Mouse (Mus musculus) layer of hippocampus, adult 18-20 months (tissue): ENCODE measurements around the gene Wwox. TPM values are rescaled to one million over a fixed set of nuclear protein-coding genes. Genes with fewer than 3 reads are reported as not detected.

ENCODE experiments used
- DNase-seq, 2 experiments: peaks; one replicate each; pipeline ENCODE4 v3.0.0; 2022; ENCODE audit warnings: low spot score in 2 of 2
- total RNA-seq, 2 experiments: library from RNA; stranded (reverse); gene quantifications; 2 replicates each; pipeline ENCODE4 v1.2.3; 2021

Gene Wwox
- total RNA-seq, 2 experiments from 2014 or later = 14.9 to 15.3 TPM

DNA sequence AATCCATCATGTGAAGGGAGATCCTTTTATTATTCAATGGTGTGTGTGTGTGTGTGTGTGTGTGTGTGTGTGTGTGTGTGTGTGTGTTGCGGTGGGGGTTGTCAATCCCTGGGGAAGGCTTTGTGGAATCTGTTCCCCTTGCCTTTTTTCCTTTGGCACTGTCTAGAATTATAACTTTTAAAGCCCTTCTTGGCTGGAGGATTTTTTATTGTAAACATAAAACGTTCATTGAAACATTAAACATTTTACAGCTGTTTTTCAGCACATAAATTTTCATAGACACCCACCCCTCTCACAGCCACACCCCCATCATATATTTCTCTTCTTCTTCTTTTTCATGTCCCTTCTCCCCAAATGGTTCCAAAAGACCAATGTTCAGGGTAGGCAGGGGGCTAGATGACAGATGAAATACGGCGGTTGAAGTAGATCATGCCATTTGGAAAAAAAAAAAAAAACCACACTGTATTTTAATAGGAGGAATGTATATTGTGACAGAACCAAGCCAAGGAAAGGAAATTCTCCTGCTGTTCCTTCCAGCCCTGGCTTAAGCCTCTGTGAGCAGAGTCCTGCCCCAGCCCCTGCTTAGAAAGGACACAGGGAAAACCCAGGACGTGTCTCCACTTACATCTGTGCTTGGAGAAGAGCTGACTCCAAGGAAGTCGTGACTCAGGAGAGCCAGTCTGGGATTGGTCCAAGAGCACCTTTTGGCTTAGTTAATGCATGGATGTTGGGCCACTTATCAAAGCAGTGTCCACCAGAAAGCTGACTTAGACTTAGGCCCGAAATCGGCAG, 517.1 kb downstream of the Wwox start:
- DNase-seq = no peak

DNA sequence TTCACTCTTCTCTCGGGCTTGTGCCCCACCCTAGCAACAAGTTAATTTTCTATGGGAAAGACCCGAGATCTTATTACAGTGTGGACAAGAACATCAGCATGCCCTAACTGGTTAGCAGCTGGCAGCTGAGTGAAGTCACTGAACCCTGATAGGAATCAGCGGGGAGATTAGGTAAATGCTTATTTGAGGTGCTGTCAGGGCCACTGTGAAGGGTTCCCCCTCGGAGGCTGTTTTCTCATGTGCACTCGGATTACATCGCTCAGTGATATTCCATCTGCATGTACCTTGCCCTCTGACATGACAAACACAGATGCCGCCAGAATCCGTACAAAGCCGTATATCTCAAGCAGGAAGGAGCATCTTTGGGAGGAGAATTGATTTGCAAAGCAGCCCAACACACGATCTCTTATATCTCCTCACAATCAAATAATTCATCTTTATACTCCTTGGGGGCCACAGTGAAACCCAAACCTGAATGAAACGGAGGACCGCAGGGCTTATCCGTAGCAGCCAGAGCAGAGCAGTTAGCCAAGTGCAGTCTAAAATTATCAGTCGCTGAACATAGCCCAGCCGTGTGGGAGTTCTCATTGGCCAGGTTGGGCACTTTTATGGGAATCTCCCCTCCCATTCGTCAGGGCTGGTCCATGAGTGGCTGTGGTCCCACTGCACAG, 519.1 kb downstream of the Wwox start:
- DNase-seq = no peak

DNA sequence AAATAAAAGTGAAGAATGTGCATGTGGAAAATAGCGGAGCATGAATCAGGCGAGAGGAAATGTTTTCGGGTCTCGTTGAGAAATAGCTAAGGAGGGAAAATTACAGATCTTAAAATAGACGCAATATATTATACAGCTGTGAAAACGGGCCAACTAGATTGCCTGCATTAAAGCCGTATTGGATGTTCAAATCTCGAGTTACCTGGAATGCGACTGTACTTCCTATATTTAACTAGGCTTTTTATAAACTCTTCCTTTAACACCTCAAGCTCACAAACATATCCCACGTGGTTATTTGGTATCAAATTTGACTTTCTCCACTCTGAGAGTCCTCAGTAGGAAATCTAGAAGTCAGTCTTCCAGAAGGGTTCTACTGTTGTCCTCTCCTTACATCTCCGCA, 520.0 kb downstream of the Wwox start:
- no peak for DNase-seq

DNA sequence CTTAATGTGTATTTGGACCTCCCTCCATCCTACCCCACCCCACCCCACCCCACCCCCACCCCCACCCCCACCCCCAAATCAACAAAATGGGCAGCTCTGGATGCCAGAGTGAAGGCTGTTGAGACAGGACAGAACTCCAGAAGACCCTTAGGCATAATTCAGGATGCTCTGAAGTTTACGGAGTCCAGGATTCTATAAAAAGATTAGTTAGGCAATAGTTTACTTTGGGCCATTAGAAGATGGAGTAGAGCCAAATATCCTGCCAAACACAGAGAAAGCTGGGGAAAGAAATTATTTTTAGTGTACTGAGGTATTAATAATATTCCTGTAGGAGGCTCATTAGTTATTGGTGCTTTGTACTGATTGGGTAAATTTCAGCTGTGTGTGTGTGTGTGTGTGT, 523.0 kb downstream of the Wwox start:
- no peak for DNase-seq

DNA sequence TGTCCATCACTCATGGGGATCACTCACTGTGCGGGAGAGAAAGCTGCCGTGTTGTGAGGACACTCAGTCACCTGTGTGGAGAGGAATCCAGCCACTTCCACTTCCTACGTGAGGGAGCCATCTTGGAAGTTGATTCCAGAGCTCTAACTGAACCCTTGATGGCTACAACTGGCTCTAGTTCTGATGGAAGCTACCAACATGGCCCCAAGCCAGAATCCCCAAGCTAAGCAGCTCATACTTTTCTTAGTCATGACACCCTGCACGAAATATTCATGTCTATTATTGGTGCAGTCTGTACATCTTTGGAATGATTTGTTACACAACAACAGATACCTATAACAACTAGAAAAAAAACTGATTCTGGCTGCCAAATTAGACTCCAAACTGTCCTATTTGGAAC, 523.8 kb downstream of the Wwox start:
- no peak for DNase-seq

DNA sequence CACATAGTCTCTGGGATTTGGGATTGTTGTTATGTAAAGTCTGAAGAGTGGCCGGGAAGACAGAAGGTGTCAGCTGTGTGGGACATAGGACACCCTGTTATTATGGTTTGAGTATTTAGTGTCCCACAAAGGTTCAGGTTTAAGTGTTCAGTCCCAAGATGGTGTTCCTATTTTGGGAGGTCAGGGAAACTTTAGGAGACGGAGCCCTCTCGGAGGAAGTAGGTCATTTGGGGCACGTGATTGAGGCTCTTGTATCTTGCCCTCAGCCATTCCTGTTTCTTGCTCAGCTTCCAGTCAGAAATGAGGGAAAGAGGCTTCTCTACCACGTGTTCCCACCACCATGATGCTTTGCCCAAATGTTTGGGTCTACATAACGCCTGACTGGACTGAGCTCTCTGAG, 524.8 kb downstream of the Wwox start:
- DNase-seq = no peak

DNA sequence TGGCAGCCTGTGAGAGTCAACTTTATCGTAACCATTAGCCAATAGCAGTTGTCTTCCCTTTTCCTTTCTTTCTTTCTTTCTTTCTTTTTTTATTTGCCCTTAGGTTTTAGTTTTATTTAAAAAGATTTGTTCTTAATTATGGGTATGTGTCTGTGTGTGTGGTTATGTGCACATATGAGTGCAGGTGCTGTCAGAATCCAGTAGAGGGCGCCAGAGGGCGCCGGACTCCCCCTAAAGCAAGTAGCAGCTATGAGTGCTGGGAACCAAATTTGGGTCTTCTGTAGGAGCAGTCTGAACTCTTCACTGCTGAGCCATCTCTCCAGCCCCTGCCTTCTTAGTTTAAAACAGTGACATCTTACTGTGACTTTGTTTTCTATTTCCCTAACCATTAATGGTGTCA, 529.4 kb downstream of the Wwox start:
- DNase-seq = no peak

DNA sequence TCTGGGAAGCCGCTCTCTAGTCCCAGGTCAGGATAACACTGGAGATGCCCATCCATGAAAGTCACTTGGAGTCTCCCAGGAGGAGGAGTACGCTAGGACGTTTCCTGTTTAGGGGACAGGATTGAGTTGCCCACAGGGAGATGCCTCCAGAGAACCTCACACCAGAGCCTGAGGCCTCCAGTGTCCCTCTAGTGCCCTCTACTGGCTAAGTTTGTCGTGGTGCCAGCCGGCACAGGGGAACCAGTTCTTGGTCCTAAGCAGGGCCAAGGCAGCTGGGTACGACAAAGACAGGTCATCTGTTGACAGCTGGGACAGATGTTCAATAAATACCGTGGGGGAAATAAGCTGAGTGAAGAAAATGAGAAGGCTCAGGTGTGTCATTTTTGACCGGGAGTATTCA, 531.9 kb downstream of the Wwox start:
- peak; percentile 56 to 81 for DNase-seq

DNA sequence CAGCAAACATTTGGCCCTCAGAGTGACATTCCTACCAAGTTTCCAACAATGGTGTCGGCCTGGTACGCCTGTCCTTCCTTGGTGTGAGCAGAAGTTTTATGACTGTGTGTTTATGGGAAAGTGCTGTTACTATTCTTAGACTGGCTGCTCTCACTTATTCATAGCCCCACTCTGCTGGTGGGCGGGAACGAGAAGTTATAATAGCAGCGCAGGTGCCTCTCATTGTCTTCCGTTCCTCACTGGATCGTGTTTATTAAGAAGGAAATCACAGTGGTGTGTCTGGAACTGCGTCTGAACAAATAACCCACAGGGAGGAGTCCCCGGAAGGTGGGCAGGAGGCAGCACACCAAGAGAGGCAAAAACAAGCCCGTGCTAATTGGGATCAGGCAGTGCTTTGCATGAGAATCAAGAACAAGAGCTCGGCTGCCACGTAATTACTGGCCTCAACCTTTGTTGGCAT, 533.6 kb downstream of the Wwox start:
- DNase-seq = no peak

DNA sequence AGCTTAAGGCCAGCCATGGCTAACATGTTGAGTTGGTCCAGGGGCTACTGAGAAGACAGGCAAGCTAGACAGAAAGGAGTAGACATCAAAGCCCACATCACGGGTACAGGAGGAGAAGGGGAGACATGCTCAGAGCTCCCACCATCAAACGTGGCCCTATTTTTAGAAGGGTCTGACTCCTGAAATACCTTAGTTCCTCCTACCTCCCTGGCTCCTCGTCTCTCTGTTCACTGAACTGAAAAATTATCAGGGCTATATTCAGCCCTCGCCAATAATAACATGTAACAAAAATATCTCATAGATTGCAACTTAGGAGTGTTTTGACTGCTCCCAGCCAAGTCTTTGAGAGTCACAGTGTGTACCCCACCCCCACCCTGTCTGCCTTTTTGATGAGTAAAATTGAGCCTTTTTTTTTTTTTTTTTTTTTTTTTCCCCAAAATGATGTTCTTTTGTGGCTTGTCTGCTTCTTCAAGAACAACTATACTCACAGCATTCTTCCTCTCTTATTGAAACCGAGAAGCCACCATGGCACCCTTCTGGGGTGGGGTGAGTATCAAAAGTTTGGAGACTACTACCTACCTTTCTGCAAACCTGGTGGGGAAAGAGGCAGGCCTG, 535.0 kb downstream of the Wwox start:
- DNase-seq = no peak

DNA sequence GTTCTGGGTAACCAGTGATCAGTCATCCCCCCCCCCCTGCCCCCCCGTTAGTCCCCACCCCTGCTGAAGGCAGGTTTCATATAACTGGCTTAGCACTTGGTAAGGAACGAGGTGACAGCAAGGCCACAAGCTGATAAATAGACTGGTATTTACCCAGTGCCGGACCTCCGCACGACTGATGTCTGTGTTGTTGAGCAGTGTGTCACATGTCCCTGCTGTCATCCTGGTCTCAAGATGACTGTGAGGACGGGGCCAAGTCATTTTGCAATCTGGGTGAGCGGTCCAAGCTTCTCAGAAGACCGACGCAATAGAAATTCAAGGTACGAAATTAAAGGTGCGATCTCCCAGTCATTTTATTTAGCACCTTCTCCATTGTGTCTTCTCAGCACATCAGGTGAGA, 538.3 kb downstream of the Wwox start:
- no peak for DNase-seq

DNA sequence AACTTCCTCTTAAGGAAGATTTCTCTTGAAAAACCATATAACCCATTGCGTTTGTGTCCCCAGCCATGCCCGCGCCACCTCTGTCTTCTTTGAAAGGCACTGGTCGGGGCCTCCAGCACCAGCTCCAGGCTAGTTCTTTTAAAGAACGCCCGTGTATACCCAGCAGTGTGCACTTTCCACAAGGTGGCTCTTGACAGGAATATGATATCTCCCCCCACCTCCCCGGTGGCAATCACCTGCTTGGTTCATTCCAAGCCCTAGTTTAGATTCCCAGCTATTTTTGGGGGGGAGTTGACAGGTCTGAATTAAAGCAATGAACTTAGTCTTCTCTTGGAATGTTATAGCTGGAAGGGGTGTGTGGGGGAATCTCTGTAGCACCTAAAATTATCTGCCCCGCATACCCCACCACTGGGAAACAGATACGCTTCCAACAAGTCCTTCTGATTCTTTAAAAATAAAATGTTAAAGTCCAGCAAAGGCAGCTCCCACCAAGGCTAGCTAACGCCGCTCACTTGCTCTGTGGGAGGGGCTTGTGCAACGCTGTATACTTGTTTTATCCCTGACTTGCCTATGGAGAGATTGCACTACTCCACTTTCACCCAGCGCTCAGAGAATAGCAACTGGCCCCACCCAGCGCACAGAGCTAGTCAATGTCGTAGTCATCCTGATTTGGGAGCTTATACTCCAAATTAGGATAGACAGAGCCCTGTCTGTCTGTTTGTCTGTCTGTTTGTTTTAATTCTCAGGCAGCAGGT, 538.9 kb downstream of the Wwox start:
- DNase-seq = no peak

DNA sequence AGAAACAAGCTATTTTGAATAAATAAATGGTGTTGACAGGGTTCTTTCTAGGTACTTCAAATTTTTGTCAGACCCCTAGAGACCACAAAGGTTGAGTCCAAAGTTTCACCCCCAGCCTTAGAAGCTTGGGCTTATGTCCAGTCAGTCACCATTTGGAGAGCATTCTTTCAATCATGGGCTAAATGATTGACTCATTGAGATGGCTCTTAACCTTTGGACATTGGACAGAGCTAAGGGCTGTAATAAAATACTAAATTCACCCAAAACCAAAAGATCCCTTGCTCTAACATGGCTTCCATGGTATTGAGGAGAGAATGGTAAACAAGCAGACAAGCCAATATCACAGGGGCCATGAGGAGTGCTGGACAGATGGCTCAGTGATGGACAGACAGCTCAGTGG, 540.2 kb downstream of the Wwox start:
- no peak for DNase-seq

DNA sequence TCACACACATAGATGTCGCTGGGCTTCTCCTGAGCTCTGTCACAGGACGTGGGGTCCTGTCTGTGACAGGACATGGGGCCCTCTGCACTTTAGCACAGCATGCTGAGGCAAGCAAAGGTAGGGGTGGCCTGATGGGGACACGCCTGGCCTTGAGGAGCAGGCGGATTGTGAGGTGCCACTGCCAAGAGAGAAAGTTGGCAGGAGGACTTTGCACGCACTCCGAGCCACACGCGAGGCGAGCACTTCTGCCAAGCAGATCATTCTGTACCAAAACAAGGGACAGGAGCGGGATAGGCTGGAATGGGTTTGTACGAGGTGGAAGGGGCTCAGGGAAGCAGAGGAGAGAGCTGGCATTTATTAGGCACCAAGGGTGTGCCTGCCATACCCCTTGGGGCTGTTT, 543.3 kb downstream of the Wwox start:
- no peak for DNase-seq

DNA sequence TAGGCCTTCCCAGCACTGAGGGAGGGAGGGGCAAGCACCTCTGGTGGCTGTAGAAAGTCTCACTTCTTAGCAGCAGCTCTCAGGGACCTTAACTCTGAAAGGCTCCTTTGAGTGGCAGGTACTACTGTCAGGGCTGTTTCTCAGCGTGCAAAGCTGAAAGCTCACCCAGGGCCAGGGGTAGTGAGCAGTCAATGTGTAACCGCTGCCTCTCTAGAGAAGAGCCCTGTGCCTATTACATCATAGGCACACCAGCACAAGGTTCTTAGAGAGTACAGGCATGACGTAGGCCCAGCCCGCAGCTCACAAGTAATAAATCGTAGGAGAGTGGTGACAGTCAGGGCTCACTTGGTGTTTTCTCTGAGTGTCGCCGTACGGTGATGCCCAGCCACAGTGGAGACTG, 545.0 kb downstream of the Wwox start:
- DNase-seq = no peak

DNA sequence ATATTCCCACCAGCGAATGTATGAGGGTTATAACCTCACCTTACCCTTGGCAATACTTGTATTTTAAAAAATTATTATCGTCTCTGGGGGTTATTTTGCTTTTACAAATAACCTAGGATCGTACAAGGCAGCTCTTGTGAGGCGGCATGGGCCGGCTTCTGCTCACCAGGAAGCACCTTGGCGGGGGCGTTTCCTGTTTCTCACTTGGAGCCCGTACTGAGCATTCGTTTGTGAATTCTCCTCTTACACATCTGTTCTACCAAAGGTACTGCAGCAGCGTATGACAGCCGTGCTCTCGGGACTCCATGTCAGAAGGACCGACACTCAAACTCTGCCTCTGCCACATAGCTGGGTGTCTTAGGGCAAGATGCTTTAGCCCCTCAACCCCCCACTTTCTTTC, 546.5 kb downstream of the Wwox start:
- DNase-seq = no peak

DNA sequence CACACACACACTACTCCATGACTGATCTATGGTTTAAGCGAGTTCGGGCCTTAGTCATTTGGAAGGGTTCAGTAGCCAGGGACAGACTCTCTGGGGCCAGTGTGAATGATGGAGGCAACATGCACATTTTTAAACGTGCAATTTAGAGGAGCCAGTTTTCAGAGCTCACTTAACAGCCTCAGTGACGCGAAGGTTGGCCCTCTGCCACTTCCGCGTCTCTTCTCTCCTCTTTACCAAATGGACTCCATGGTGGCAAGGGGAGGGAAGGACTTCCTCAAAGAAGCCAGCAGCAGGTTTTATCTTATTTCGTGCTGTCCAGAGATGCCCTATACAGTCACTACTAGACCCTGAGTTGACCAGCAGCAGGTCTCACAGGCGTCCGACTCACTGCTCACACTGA, 547.5 kb downstream of the Wwox start:
- no peak for DNase-seq

DNA sequence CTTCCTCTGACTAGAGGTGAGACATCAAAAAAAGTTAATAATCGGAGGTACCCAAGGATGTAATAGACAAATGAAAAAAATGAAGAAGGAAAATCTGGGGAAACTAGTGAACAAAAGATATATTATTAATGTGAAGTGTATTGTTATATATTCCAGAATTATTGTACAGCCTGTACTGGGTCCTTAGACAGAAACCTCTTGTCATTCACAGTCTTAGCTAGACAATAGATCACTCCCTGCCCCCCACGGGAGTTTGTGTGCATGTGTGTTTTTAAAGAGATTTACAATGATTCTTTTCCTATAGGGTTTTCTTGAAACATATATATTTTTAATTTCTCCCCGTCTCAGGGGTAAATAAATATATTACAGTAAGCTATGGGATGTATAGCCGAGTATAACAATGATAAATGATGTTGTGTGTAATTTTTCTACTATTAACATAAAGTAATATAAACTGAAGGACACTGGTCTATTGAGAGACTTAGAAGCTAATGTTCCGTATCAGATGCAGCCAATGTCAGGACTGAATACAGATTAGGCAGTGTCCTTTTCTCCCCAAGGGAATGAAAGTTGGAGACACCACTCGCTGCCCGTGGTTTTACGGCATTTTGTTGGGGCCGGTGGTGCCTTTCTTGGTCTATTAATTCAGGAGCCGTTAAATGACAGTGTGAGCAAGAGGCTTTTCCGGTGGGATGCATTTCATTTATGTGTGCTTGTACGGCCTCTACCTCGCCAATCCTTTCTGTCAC, 551.6 kb downstream of the Wwox start:
- DNase-seq = no peak

DNA sequence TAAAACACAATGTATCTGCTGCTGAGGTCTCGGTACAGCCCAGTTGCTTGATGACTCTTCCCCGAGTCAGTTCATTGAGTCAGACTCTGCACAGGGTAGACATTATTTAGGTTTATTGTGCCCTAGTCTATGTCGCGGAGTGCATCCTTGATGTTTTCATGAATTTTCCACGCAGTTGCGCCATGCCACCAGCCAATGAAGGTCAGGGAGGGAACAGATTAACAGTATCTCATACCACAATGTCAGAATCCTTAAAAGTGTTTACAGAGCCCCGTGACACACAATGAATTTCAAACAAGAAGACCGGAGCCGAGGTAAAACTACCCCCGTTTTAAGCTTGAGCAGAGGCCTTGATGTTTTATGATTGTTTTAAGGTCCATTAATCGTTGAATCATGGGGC, 561.3 kb downstream of the Wwox start:
- DNase-seq = no peak

DNA sequence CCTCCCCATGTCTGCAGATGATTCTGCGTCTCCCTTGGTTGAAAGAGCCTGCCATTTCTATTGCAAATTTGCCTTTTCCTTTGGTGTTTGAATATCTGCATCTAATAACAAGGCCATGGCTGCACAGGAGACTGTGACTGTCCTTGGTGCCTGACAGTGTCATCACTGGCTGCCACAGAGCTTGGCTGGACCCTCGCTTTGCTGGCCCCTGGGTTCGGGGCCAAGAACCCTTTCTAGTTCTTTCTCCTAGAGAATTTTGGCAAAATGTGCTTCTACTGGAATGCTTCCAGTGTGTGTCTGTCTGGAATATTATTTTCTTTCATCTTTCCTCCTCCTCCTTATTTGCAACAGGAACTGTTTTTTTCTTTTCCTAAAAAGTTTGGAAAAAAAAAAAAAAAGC, 565.6 kb downstream of the Wwox start:
- no peak for DNase-seq

DNA sequence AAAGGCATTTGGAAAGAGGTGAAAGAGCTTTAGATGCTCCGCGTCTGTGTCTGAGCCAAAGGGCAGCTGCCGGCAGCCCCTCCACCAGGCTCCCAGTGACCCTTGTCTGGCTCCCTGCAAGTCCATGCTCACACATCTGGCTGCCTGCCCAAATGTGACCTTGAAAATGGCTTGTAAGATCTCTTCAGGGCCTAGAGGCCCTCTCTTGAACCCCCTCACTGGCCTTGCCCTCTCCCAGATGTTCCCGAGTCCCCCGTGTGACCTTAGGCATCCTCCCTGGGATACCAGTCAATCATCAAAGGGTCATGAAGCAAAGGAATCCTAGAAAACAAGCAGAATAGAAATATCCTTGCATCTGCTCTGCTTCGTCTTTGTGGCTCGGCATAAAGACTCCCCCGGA, 567.1 kb downstream of the Wwox start:
- DNase-seq = no peak
